Mouse (Mus musculus) lung, postnatal 0 days (tissue): ENCODE results near the gene Gm49721.
"Not testable (repeated sequence)": the region's sequence is repeated elsewhere in the genome, so short reads cannot be mapped to it uniquely, and the experiment has no call there.

Experiments
- CTCF ChIP-seq: IDR thresholded peaks from 2 replicates; pipeline ENCODE4 v1.5.1; 2016; ENCODE audit warnings: antibody characterized with exemption, mild to moderate bottlenecking
- EP300 ChIP-seq: IDR thresholded peaks from 2 replicates; pipeline ENCODE4 v1.6.1; 2016; ENCODE audit warnings: antibody characterized with exemption, mild to moderate bottlenecking, control low read depth

DNA sequence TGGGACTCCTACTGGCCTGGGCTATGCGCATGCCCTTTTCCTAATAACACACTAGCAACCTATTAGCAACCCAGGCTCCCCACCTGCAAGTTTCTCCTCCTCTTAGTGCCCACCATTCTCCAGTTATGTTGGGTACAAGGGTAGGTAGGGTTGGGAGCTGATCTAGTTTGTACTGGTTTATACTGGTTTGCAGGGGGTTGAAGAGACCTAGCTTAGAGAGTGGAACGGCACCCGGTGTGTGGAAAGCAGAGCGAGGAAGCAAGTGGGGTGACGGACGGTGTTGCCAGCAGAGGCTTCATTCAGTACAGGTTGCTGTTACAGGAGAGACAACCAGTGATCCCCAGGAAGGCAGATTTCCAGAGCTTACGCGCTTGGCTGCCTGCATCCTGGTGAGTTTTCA is 8.4 kb upstream of the Gm49721 start, which contains the start of gene Rnaset2b:
- not testable (repeated sequence) for TF ChIP-seq EP300, CTCF
